Mouse (Mus musculus) right cerebral cortex, adult 2 months (tissue): ENCODE results near the gene Hsd11b1.

ENCODE experiments used
- DNase-seq, 2 experiments: peaks; one replicate each; pipeline ENCODE4 v3.0.0; 2021 to 2022; ENCODE audit warnings: low spot score in 2 of 2

The Hsd11b1 gene

GRCm38 (mm10) chr1:193201383-193201778 lies 62.5 kb downstream of the Hsd11b1 start, which contains the start of gene Traf3ip3:
Traf3ip3 (minus strand) TSS chr1:193201703.
- no peak for DNase-seq

DNA sequence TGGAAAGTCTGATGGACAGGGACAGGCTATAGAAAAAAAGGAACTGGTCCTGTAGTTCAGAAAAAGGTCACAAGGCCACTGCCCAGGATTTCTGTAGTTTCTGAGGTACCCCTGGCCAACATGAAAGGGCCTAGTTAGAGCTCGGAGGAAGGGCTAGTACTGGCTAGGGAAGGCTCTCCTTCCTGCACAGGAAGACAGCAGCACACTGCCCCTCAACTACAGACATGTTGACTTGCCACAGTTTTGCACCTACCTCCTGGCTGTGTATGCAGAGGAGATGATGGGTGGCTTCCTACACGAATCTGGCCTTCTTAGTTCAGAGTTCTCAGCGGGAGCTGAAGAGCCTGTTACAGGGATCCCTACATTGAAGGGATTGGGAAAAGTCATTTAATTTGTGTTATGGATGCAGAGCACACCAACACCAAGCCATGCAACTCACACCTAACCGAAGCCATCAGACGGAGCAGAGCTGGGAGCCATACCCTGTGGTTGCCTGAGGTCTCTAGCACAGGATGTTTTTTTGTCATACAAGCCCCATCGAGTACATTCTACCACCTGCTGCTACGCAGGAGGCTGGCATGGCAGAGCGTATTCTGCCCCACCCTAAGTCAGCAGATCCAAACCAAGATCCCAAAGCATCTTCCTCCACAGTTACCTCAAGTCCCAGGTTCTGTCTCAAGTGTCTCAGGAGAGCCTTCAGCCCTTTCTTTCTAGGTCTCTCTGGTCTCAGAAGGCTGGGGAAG lies 63.1 kb downstream of the Hsd11b1 start:
- no peak for DNase-seq

- no peak for DNase-seq
Measured at GRCm38 (mm10) chr1:193198312-193198711, 65.6 kb downstream of the Hsd11b1 start.

- no peak for DNase-seq
Measured at GRCm38 (mm10) chr1:193197494-193198205, 66.2 kb downstream of the Hsd11b1 start.

DNA sequence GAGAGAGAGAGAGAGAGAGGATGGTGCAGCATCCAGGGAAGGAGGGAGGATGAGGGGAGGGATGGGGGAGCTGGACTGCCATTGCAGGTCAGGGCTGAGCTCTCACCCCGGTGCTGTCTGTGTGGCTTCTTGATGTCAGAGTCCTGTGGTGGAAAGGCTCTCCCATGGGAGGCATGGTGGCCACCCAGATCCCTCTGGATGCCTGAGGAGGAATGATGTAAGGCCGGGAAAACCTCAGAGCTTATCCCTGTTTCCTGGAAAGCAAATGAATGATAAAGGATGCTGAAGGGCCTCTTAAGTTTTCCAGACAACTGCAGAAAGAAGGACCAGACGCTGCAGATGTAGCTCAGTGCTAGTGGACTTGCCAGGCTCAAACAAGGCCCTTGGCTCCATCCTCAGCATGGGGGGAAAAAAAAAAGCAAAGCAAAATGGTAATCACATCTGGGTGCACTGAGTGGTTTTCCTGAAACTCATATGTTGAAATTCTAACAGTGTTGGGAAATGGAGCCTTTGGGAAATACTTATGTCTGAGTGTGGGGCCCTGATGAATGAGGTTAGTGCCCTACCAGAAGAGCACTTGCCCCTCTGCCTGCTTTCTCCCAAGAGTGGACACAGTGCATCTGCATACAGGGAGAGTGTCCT lies 68.6 kb downstream of the Hsd11b1 start:
- no peak for DNase-seq

- DNase-seq: no peak
Measured at GRCm38 (mm10) chr1:193194416-193195140, 69.3 kb downstream of the Hsd11b1 start.

DNA sequence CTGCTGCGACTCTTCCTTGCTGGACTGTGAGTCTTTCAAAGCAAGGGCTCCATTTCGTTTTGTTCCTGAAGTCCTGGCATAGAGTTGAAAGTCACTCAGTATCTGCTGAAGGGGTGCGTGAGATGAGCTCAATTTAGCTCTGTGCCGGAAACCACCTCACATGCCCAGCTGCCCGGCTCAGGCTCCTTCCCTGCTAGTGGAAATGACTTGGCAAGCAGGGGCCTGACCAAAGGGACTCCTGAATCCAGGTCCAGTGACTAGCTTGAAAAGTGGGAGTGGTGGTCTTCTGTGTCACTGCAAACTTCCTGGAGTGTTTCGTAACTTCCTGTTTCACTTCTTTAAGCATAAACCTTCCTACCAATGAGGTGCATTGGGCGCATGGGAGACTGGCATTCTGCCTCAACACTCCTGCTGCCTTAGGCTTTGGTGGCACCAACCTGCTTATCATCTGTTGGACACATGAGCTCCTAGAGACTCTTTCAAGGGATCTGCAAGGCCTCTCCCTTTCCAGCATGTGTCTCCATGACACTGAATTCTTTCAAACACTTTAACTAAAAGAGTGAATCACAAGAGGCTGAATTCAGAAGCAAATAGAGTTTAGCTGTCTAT lies 72.1 kb downstream of the Hsd11b1 start:
- DNase-seq: no peak

DNA sequence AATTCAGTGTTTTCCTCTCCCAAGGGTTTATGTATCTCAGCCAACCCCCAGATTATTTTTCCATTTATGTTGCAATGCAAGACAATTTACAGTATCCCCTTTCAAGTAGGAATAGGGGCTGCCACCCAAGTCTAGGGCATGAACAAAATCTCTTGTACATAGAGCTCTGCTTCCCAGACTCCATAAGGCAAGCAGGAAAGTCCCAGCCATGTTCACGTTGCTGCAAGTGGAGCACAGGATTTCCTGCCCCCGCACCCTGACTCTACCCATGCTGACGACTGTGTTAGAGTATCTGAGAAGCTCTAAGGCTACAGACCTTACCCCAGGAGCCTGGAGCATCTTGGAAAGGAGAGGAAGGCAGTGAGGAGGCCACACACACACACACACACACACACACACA lies 74.1 kb downstream of the Hsd11b1 start:
- no peak for DNase-seq

GRCm38 (mm10) chr1:193189151-193189621 lies 74.7 kb downstream of the Hsd11b1 start:
- no peak for DNase-seq

DNA sequence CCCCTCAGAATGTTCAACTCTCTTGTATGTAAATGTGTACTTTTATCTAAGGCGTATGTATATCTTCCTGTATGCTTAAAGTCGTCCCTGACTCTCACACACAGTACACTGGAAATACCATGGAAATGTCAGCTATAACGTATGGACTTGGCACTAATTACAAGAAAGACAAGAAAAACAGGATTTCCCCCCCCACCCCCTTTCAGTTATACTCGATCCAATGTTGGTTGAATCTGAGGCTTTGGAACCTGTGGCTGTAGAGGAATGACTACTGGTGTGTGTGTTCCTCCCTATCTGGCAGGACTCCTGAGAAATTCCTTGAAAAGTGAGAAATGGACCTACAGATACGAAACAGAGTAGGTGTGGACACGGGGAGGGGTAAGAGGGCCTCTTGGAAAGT lies 75.6 kb downstream of the Hsd11b1 start:
- no peak for DNase-seq

DNA sequence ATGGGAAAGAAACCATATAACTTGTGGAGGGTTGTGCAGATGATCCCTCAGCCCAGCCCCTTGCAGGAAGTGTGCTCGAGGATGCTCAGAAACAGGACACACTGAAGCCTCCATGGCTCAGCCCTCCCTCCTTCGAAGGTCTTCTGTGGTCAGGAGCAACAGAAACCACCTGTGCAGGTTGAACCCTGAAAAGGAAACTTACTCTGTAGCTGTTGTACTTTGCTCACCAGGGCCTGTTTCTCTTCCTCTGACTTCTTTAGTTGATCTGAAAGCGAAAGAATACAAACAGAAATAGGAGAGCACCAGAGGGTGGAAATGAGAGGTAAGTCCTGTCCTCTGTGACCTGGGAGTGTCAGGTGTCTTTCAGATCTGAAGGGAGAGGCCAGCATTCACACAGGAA lies 82.8 kb downstream of the Hsd11b1 start:
- DNase-seq: no peak

GRCm38 (mm10) chr1:193174143-193174733 lies 89.6 kb downstream of the Hsd11b1 start:
- DNase-seq: no peak

DNA sequence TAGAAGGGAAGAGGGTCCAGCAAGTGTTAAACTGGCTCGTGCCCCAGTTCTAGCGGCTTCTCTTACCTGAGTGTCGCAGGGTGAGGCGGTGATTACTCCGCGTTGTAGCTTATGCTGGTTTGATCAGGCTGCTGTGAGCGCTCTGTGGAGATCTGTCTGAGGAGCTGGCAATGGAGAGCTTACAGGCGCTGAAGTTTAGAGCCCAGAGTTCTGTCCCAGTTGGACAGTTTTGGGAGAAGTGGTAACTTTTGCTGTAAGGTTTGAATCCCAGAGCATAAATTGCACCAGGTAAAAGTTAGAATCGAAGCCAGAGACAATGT lies 90.1 kb downstream of the Hsd11b1 start:
- DNase-seq: no peak

DNA sequence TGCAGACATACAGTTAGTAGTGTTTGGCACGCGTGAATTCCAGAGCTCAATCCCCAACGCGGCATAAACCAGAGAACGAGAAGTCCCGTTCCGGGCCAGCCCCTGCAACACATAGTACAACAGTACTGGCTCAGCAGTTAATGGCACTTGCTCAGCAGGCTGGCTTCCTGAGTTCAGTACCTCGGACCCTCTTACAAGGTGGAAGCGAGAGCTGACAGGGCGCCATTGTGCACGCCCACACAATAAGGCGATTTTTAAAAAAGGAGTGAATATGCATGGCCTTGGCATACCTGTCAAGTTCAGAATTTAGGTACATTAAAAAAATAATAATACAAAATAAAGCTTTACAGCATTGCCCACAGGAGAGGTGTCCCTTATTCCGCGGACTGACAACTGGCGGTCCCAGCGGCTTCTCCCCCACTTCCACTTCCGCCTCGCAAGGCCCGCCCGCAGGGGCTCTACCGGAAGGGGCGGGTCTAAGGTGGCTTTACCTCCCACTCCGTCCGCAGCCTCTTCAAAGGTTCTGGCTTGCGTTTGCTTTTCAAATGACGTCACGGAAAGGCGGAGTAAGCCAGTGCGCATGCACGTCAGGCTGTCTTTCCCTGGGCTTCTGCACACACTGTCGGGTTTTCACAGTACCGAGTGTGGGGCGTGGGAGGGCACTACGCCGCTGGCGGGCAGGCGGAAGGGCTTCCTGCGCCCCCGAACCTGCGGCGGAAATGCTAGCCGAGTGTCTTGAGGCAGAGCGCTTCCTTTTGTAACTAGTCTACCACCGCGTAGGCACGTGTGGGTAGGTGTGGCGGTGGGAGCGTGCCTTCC lies 90.7 kb downstream of the Hsd11b1 start:
- peak; percentile 95 to 96 for DNase-seq
